Mouse (Mus musculus) lung, embryonic 15.5 days (tissue): ENCODE results near the gene B3galt4. TPM values are rescaled to one million over a fixed set of nuclear protein-coding genes. Genes with fewer than 3 reads are reported as not detected.

Source experiments
- ATAC-seq: fragments of 200-750 bp; cut with Nextera tagmentation; 2 replicates; pipeline ENCODE4 v1.8.0; 2017; ENCODE audit warnings: moderate number of reproducible peaks, borderline replicate concordance; ENCODE audit not compliant: low FRiP score, low TSS enrichment; ENCODE audit errors: extremely low read depth
- H3K27ac ChIP-seq: fragments of 300-500 bp; sonication (generic); 2 replicates; pipeline ENCODE4 v1.5.1; 2015; ENCODE audit warnings: moderate library complexity, mild to moderate bottlenecking, inconsistent platforms
- H3K27me3 ChIP-seq: fragments of 300-500 bp; sonication (generic); 2 replicates; pipeline ENCODE4 v1.6.1; 2015; ENCODE audit warnings: inconsistent platforms
- H3K36me3 ChIP-seq: fragments of 300-500 bp; sonication (generic); 2 replicates; pipeline ENCODE4 v1.6.1; 2015; ENCODE audit warnings: inconsistent platforms
- H3K4me1 ChIP-seq: fragments of 300-500 bp; sonication (generic); 2 replicates; pipeline ENCODE4 v1.6.1; 2015; ENCODE audit warnings: inconsistent platforms
- H3K4me2 ChIP-seq: fragments of 300-500 bp; sonication (generic); 2 replicates; pipeline ENCODE4 v1.6.1; 2015; ENCODE audit warnings: inconsistent platforms, mild to moderate bottlenecking, moderate library complexity
- H3K4me3 ChIP-seq: fragments of 300-500 bp; sonication (generic); 2 replicates; pipeline ENCODE4 v1.5.1; 2015; ENCODE audit warnings: mild to moderate bottlenecking, inconsistent platforms
- H3K9ac ChIP-seq: fragments of 300-500 bp; sonication (generic); 2 replicates; pipeline ENCODE4 v1.6.1; 2015; ENCODE audit warnings: inconsistent platforms
- H3K9me3 ChIP-seq: fragments of 300-500 bp; sonication (generic); 2 replicates; pipeline ENCODE4 v1.6.1; 2016; ENCODE audit warnings: inconsistent platforms
- WGBS: fragments of 180-500 bp; shearing (Covaris S2); methylation state at CpG from one replicate; pipeline ENCODE4 v1.1.7; 2015; 5-methylcytosine and 5-hydroxymethylcytosine counted together
- polyA plus RNA-seq: library from polyadenylated mRNA; unstranded; fragments of >200 nt; fragmentation: Nextera tagmentation; extraction: Ambion mirVana; gene quantifications from 2 replicates; pipeline ENCODE4 v1.2.1, GENCODE M21; 2015

B3galt4 gene
- polyA plus RNA-seq, 1 experiment from 2014 or later: 3.8 TPM

DNA sequence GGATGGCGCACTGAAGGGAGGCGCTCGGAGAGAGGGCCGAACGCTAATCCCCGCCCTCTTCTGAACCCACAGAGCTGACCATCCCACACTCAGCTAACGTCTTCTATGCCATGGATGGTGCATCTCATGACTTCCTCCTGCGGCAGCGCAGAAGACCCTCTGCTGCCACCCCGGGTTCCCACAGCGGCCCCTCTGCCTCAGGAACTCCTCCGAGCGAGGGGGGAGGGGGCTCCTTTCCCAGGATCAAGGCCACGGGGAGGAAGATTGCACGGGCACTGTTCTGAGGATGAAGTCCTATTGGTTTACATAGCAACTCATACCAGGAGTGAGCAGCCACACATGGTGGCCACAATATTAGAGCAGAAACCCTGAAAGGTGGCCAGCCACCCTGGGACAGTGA, 14.3 kb downstream of the B3galt4 start:
- peaks cover 36% of the 10 kb centered on the region; the same call in 1 of the 2 replicates for H3K36me3 ChIP-seq
- ATAC-seq: no peak

DNA sequence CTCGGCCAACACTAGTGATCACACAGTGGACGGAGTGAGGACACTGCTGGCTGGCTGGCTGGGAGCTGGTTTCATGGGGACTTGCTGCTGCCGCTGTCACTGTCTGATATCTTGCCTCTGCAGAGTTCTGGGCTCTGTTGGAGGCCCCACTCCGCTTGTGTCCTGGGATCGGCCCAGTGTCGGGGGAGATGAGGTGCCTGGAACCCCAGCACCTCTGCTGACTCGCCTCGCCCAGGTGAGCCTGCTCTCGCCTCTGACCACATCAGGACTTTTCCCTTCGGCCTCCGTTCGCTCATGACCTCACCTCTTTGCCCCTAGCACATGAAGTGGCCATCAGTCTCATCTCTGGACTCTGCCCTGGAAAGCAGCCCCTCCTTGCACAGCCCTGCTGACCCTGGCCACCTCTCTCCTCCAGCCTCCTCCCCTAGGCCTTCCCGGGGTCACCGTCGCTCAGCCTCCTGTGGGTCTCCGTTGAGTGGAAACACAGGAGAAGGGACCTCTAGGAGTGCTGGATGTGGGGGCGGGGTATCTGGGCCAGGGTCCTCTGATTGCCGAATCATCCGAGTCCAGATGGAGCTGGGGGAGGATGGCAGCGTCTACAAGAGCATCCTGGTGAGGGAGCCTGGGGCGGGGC, 15.7 kb downstream of the B3galt4 start:
- no peak overlapping the region for H3K4me2 ChIP-seq
- no peak for ATAC-seq
- H3K36me3 ChIP-seq: peaks cover 36% of the 10 kb centered on the region; the same call in 1 of the 2 replicates
- H3K9ac ChIP-seq: no peak overlapping the region
- H3K4me3 ChIP-seq: no peak overlapping the region
- no peak overlapping the region for H3K27ac ChIP-seq
- H3K9me3 ChIP-seq: no peaks in the 10 kb centered on the region
- H3K27me3 ChIP-seq: no peaks in the 10 kb centered on the region
- peaks cover 22% of the 10 kb centered on the region for H3K4me1 ChIP-seq
- WGBS: 80% methylated on average over 21 of the region's 21 CpGs

More for the DNA sequence above, 14.3 kb downstream of the B3galt4 start:
- H3K27me3 ChIP-seq: no peaks in the 10 kb centered on the region
- WGBS: 77% methylated on average over 15 of the region's 15 CpGs
- H3K9me3 ChIP-seq: no peaks in the 10 kb centered on the region
- H3K27ac ChIP-seq: no peak overlapping the region
- no peak overlapping the region for H3K4me3 ChIP-seq
- no peak overlapping the region for H3K4me2 ChIP-seq
- H3K4me1 ChIP-seq: peaks cover 21% of the 10 kb centered on the region
- no peak overlapping the region for H3K9ac ChIP-seq

DNA sequence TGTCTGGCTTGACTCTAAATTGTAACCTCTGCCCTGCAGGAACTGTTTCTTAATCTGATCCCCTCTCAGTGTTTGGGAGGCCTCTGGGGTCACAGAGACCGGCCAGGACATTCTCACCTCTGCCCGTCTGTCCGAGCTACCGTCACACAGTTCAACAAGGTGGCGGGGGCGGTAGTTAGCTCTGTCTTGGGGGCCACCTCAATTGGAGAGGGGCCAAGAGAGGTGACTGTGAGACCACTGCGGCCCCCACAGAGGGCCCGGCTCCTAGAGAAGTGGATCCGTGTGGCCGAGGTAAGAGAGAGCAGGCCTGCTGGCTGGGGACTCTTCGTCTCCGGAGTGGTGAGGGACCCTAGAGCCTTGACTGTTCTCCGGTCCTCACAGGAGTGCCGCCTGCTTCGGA, 18.3 kb downstream of the B3galt4 start:
- no peak overlapping the region for H3K4me2 ChIP-seq
- ATAC-seq: no peak
- 90% methylated on average over 15 of the region's 15 CpGs for WGBS
- peaks cover 36% of the 10 kb centered on the region; the same call in 1 of the 2 replicates for H3K36me3 ChIP-seq
- no peak overlapping the region for H3K4me3 ChIP-seq
- H3K9me3 ChIP-seq: no peaks in the 10 kb centered on the region
- no peak overlapping the region for H3K27ac ChIP-seq
- no peaks in the 10 kb centered on the region for H3K27me3 ChIP-seq
- no peak overlapping the region for H3K9ac ChIP-seq
- H3K4me1 ChIP-seq: peaks cover 19% of the 10 kb centered on the region

DNA sequence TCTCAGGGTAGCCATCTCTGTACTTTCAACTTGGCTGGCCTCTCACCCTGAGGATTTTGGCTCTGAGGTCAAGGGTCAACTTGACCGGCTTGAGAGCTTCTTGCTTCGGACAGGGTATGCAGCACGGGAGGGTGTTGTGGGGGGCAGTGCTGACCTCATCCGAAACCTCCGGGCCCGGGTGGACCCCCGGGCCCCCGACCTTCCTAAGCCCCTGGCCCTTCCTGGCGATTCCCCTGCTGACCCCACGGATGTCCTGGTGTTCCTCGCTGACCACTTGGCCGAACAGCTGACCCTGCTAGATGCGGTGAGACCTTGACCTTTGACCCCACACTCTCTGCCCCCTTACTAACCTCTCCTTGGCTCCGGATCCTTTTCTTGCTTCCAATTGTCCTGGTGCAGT, 18.8 kb downstream of the B3galt4 start:
- no peak overlapping the region for H3K27ac ChIP-seq
- no peak for ATAC-seq
- no peak overlapping the region for H3K4me2 ChIP-seq
- WGBS: 82% methylated on average over 14 of the region's 14 CpGs
- H3K4me3 ChIP-seq: no peak overlapping the region
- H3K27me3 ChIP-seq: no peaks in the 10 kb centered on the region
- H3K9ac ChIP-seq: no peak overlapping the region
- H3K36me3 ChIP-seq: peaks cover 34% of the 10 kb centered on the region; the same call in 1 of the 2 replicates
- H3K9me3 ChIP-seq: no peaks in the 10 kb centered on the region
- H3K4me1 ChIP-seq: peaks cover 23% of the 10 kb centered on the region

DNA sequence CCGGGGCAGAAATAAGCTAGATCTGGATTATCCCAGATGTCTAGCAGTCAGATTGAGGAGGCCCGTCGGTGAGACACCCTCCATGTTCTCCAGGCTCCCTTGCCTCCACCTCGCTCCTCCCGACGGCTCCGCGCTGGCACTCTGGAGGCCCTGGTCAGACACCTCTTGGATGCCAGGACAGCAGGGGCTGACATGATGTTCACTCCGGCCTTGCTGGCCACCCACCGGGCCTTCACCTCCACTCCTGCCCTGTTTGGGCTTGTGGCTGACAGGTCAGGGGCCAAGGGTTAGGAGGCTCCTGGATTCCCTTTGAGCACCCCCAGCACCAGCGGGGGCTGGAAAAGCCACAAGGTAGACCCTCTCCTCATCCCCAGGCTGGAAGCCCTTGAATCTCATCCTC, 19.3 kb downstream of the B3galt4 start:
- Histone ChIP-seq H3K4me3 (no peak overlapping the region), H3K9ac (no peak overlapping the region), H3K36me3 (peaks cover 29% of the 10 kb centered on the region; the same call in 1 of the 2 replicates), H3K27ac (no peak overlapping the region), H3K9me3 (no peaks in the 10 kb centered on the region), H3K4me1 (peaks cover 23% of the 10 kb centered on the region), H3K27me3 (no peaks in the 10 kb centered on the region), H3K4me2 (no peak overlapping the region)
- no peak for ATAC-seq
- WGBS: 87% methylated on average over 11 of the region's 11 CpGs

DNA sequence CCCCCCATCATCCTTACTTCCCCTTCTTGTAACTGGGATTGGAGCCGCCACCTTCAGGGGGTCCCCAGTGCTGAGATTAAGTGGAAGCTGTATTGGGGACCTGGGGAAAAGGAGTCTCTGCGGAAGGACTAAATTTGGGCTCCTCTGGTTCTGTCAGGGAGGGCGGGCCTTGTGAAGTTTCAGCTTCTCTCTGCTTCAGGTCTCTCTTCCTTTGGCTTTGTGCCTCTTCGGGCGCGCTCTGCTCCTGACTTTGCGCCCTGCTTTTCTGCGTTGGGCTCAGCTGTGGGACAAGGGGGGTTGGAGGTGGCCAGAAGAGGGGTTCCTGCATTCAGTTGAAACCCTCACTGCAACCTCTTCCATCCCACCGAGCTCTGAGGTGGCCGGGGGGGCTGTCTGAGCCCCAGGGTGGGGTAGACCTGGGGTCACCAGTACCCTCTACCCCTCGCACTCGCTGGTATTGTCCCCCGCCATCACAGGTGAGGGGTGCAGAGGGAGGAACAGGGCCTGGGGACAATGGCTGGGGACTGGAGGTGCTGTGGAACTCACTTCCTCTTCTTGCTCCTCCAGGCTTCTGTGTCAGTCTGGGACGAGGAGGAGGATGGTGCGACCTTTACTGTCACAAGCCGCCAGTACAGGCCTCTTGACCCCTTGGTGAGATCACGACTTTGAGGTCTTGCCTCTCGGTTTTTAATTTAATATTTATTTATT, 20.0 kb downstream of the B3galt4 start:
- H3K4me1 ChIP-seq: peaks cover 23% of the 10 kb centered on the region
- H3K36me3 ChIP-seq: peaks cover 27% of the 10 kb centered on the region; the same call in 1 of the 2 replicates
- 38% methylated on average over 18 of the region's 18 CpGs for WGBS
- peak overlapping the region; percentile 79 for H3K4me3 ChIP-seq
- H3K9me3 ChIP-seq: no peaks in the 10 kb centered on the region
- H3K27ac ChIP-seq: no peak overlapping the region; the same call in 1 of the 2 replicates
- ATAC-seq: no peak
- peak overlapping the region; percentile 92 for H3K4me2 ChIP-seq
- H3K27me3 ChIP-seq: no peaks in the 10 kb centered on the region
- peak overlapping the region; percentile 76 for H3K9ac ChIP-seq

DNA sequence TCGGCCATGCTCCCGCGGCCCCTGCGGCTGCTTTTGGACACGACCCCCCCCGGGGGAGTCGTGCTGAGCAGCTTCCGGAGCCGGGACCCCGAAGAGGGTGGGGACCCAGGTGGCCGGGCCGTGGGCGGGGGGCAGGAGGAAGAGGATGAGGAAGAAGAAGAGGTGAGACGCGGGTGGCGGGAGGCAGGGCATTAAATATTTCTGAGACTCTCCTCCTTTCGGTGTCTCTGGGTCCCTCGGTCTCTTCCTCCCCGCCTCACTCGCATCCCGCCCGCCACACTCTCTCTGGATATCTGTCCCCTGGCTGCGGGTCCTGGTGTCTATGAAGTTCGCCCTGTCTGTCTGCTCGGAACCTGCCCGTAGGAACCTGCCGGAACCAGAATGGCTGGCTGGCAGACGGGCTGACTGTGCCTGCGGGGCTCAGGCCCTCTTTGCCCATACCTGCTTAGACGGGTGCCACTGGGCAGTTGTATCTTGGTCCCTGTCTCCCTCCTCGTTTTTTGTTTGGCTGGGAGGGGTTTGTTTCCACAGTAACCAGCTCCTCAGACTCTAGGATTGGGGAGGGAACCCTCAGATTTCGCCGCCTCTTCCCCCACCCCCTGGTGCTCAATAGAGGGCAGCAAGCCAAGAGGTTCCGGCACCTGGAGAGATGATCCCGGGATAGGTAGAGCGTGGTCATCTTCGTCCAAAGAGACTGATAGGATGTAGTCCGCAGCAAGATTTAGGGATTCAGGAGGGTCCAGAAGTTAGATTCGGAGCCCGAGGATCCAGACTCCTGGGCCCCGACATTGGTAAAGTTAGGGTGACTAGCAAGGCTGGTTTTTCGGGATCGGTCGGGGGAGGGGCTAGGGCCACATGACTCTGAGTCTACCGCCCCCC, 20.8 kb downstream of the B3galt4 start:
- Histone ChIP-seq H3K27ac (peak overlapping the region; percentile 98), H3K4me1 (peaks cover 23% of the 10 kb centered on the region), H3K9me3 (no peaks in the 10 kb centered on the region), H3K4me3 (peak overlapping the region; percentile 79), H3K27me3 (no peaks in the 10 kb centered on the region), H3K9ac (peak overlapping the region; percentile 76), H3K4me2 (peak overlapping the region; percentile 92), H3K36me3 (peaks cover 28% of the 10 kb centered on the region)
- peak; percentile 2; the same call in 1 of the 2 replicates for ATAC-seq
- under 1% methylated on average over 38 of the region's 45 CpGs for whole genome bisulfite sequencing

DNA sequence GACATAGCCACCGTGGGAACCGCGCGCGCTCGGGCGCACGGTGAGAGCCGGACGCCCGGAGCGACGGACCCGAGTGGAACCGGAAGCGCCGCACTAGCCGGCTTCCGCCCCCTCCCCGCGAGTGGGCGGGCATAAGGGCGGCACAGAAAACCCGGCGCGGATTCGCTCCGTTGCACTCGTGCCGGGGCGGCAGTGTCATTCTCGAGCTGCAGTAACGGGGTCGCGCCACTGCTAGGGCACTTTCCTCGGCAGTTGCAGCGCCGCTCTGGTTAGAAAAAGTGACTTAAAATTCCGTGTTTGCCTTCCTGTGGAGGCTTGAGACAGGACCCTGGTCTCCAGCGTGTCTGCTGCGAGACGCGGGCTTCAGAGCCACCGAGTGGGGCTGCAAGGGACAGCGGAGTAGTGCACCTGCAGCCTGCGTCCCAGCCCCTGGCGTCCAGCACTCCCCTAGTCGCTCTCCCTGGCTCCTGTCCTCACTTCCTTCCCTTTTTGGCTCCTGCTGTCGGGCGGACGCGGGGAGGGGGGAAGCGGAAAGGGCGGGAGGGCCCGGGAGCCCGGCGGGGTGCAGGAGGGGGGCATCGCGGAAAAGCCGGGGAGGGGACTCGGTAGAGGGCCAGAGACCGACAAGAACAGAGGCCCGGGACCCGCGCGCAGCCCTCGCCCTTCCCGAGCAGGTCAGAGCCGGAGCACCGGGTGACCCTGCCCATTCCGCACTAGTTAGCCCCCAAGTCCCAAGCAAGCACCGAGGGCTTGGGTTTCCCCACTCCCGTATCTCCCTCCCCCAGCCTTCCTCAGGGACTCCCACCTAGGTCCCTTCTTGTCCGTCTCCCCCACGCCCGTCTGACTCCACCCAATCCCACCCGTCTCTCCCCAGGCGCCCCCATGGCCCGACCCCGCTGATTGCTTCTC, 21.7 kb downstream of the B3galt4 start, which contains the start of gene Rgl2:
Gene Rgl2 (plus strand): TSS at position 173 of the 909 bp plus-strand sequence.
- under 1% methylated on average over 75 of the region's 80 CpGs for WGBS
- H3K4me1 ChIP-seq: peaks cover 23% of the 10 kb centered on the region
- H3K9ac ChIP-seq: peak within 1 kb of the TSS; percentile 79
- H3K27ac ChIP-seq: peak within 1 kb of the TSS; percentile 98
- ATAC-seq: peak; percentile 85
- H3K27me3 ChIP-seq: no peaks in the 10 kb centered on the region
- peak within 1 kb of the TSS; percentile 79 for H3K4me3 ChIP-seq
- peak within 1 kb of the TSS; percentile 92 for H3K4me2 ChIP-seq
- H3K36me3 ChIP-seq: peaks cover 29% of the 10 kb centered on the region
- H3K9me3 ChIP-seq: no peaks in the 10 kb centered on the region

DNA sequence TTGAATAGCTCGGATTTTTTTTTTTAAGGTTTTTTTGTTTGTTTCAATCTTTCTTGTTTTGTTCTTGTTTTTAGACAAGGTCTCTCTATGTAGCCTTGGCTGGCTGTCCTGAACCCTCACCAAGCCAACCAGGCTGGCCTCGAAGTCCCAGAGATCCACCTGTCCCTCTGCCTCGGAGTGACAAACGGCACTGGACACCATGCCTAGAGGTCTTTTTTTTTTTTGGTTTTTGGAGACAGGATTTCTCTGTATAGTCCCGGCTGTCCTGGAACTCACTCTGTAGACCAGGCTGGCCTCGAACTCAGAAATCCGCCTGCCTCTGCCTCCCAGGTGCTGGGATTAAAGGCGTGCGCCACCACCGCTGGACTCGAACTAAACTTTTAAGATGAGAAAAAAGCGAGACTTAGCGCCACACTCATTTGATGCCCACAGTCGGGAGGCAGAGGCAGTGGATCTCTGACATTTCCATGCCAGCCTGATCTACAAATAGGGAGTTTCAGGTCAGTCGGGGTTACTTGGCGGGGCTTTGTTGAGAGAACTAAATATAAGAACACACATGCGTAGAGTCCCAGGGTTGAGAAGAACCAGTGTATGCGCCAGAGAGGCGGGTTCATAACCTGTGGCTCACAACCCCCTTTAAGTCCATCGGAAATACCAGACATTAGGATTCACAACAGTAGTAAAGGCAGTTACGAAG, 22.9 kb downstream of the B3galt4 start:
- Histone ChIP-seq H3K4me2 (peak overlapping the region; percentile 92), H3K4me1 (peaks cover 23% of the 10 kb centered on the region), H3K36me3 (peaks cover 26% of the 10 kb centered on the region), H3K9ac (peak overlapping the region; percentile 79), H3K4me3 (peak overlapping the region; percentile 79), H3K27me3 (no peaks in the 10 kb centered on the region), H3K9me3 (no peaks in the 10 kb centered on the region), H3K27ac (0 out of 2 replicates have a peak overlapping the region, but pooled peaks have one; percentile 98)
- ATAC-seq: no peak
- WGBS: 57% methylated on average over 21 of the region's 21 CpGs

DNA sequence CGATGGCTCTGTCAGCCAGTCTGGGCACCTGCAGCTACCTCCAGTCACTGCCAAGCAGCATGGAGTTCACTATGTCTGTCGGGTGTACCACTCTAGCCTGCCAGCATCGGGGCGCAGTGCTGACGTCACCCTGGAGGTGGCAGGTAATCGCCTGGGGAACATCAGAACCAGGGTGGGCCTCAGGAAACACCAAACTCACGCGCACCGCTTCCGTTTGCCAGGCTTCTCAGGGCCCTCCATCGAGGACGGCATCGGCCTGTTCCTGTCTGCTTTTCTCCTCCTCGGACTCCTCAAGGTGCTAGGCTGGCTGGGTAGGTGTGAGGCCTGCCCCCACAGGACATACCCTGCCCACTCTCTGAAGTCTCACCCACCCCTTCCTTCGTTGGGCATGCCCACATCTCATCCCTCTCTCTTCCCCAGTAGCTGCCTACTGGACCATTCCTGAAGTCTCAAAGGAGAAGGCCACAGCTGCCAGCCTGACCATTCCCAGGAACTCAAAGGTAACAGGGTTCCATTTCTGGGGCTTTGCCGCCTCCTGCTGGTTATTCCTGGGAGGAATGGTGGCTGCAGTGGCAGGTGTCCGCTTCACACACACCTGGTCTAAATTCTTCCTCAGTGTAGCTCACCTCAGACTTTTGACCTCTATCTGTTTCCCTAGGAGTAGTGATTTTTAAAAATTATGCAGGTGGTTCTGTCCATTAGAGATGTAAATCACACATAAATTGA, 24.9 kb downstream of the B3galt4 start:
- 70% methylated on average over 17 of the region's 17 CpGs for WGBS
- H3K36me3 ChIP-seq: peaks cover 12% of the 10 kb centered on the region; the same call in 1 of the 2 replicates
- no peak for ATAC-seq
- no peak overlapping the region for H3K9ac ChIP-seq
- no peak overlapping the region for H3K4me3 ChIP-seq
- H3K9me3 ChIP-seq: no peaks in the 10 kb centered on the region
- no peaks in the 10 kb centered on the region for H3K27me3 ChIP-seq
- H3K4me2 ChIP-seq: no peak overlapping the region
- H3K4me1 ChIP-seq: peaks cover 21% of the 10 kb centered on the region
- H3K27ac ChIP-seq: no peak overlapping the region
